Mouse (Mus musculus): ENCODE results near the gene Tex12. TPM values are rescaled to one million over a fixed set of nuclear protein-coding genes. Genes with fewer than 3 reads are reported as not detected.

Tex12 gene
- polyA plus RNA-seq, 1 experiment from 2014 or later: not detected

DNA sequence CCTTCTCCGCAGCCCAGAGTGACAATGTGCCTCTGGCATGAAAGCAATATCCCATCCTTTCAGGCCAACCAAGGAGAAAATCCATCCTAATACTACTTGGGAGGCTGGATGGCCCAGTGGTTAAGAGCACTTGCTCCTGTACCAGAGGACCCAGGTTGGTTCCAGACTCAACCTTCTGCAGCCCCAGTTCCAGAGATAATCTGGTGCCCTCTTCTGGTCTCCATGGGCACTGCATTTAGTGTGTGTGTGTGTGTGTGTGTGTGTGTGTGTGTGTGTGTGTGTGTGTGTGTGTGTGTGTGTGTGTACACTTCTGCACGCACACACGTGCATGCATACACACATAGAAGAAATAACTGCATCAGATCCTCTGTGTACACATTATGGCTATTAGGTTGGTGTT, 32.4 kb upstream of the Tex12 start:
- Histone ChIP-seq H3K4me3 (ENCODE audit: low read depth, low read length) (no peak overlapping the region), H3K9ac (ENCODE audit: low read length) (no peak overlapping the region), H3K4me1 (ENCODE audit: control insufficient read depth, insufficient read depth, low read length) (no peaks in the 10 kb centered on the region), H3K27me3 (ENCODE audit: control insufficient read depth, insufficient read depth, low read length) (no peaks in the 10 kb centered on the region), H3K4me2 (ENCODE audit: low read depth) (no peak overlapping the region), H3K36me3 (ENCODE audit: control insufficient read depth, insufficient read depth, low read length) (peaks cover 5% of the 10 kb centered on the region), H3K27ac (ENCODE audit: low read depth, low read length) (no peak overlapping the region), H3K9me3 (ENCODE audit: control insufficient read depth, low read length) (no peaks in the 10 kb centered on the region)
- ATAC-seq (ENCODE audit: insufficient read depth, low FRiP score, low TSS enrichment) (no peak), DNase-seq (ENCODE audit: low spot score) (peak; percentile 29)
- WGBS: 83% methylated on average over 3 of the region's 3 CpGs

DNA sequence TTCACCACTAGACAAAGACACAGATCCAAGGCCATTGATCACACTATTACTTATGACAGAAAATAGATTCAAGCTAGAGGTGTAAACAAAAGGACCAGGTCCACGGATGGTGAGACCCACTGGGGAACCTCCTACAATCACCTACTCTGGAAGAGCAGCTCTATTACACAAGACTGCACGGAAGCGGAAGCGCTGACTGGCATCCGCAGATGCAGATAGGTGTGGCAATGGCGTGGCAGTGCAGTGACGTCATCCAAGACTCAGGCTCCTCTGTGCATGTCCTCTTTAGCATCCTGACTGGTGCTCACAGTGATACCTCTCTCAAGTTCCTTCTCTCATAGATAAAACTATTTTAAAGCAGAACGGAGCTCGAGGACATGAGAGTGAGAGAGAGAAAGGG, 31.8 kb upstream of the Tex12 start:
- H3K4me2 ChIP-seq (ENCODE audit: low read depth): no peak overlapping the region
- H3K4me1 ChIP-seq (ENCODE audit: control insufficient read depth, insufficient read depth, low read length): no peaks in the 10 kb centered on the region
- peaks cover 3% of the 10 kb centered on the region for H3K36me3 ChIP-seq (ENCODE audit: control insufficient read depth, insufficient read depth, low read length)
- no peak for ATAC-seq (ENCODE audit: insufficient read depth, low FRiP score, low TSS enrichment)
- WGBS: 91% methylated on average over 9 of the region's 9 CpGs
- no peak overlapping the region for H3K4me3 ChIP-seq (ENCODE audit: low read depth, low read length)
- H3K9me3 ChIP-seq (ENCODE audit: control insufficient read depth, low read length): no peaks in the 10 kb centered on the region
- H3K27me3 ChIP-seq (ENCODE audit: control insufficient read depth, insufficient read depth, low read length): no peaks in the 10 kb centered on the region
- H3K27ac ChIP-seq (ENCODE audit: low read depth, low read length): no peak overlapping the region
- no peak overlapping the region for H3K9ac ChIP-seq (ENCODE audit: low read length)
- no peak for DNase-seq (ENCODE audit: low spot score)

DNA sequence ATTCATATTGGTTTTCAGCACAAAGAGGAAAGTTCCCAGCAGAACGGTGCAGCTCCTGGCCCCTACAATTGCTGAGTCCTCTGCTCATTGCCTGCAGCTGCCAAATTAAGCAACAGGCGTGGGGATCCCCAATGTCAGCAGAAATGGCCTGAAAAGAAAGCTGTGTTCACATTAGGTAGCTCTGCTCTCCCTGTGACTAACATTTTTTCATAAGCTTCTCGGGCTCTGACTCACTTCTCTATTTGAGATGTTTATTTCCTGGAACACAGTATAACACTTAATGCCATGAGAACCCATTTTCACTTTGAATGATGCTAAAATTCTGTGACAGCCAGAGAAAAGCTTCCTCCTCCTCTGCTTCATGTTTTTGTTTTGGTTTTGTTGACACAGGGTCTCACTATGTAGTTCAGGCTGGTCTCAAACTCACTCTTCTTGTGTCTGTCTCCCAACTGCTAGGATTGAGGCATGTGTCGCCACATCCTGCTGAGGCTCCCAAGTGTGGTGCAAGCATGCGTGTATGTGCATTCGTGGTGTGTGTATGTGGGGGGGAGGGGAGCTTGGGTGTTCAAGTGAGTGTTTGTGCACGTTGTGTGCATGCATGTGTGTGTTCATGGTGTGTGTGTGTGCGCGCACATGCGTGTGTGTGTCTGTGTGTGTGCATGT, 29.9 kb upstream of the Tex12 start:
- Histone ChIP-seq H3K9me3 (ENCODE audit: control insufficient read depth, low read length) (no peaks in the 10 kb centered on the region), H3K4me2 (ENCODE audit: low read depth) (no peak overlapping the region), H3K27ac (ENCODE audit: low read depth, low read length) (no peak overlapping the region), H3K4me1 (ENCODE audit: control insufficient read depth, insufficient read depth, low read length) (no peaks in the 10 kb centered on the region), H3K27me3 (ENCODE audit: control insufficient read depth, insufficient read depth, low read length) (no peaks in the 10 kb centered on the region), H3K36me3 (ENCODE audit: control insufficient read depth, insufficient read depth, low read length) (no peaks in the 10 kb centered on the region; the same call in 1 of the 2 replicates), H3K9ac (ENCODE audit: low read length) (no peak overlapping the region), H3K4me3 (ENCODE audit: low read depth, low read length) (no peak overlapping the region)
- DNase-seq (ENCODE audit: low spot score): no peak
- ATAC-seq (ENCODE audit: insufficient read depth, low FRiP score, low TSS enrichment): no peak
- 82% methylated on average over 10 of the region's 10 CpGs for WGBS

DNA sequence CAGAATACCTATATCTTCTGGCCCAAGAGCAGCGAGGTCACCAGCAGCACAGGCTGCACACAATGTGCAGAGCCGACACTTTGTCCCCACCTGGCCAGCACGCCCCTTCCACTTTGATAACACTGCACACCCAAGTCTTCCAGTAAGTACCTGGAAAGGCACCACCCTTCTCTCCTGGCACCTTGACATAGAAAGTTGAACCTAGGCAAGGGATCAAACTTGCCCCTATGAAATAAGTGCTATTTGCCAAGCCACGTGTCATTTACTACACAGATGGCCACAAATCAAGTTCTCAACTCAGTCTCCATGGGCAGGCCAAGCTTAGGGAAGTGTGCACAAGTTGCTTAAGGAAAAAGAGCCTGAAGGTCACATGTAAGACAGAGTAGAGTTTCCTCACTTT, 25.8 kb upstream of the Tex12 start:
- 73% methylated on average over 4 of the region's 4 CpGs for WGBS
- no peak for DNase-seq (ENCODE audit: low spot score)
- Histone ChIP-seq H3K9ac (ENCODE audit: low read length) (no peak overlapping the region), H3K27me3 (ENCODE audit: control insufficient read depth, insufficient read depth, low read length) (no peaks in the 10 kb centered on the region), H3K36me3 (ENCODE audit: control insufficient read depth, insufficient read depth, low read length) (no peaks in the 10 kb centered on the region), H3K4me1 (ENCODE audit: control insufficient read depth, insufficient read depth, low read length) (no peaks in the 10 kb centered on the region), H3K27ac (ENCODE audit: low read depth, low read length) (no peak overlapping the region), H3K4me3 (ENCODE audit: low read depth, low read length) (no peak overlapping the region), H3K9me3 (ENCODE audit: control insufficient read depth, low read length) (no peaks in the 10 kb centered on the region), H3K4me2 (ENCODE audit: low read depth) (no peak overlapping the region)
- no peak for ATAC-seq (ENCODE audit: insufficient read depth, low FRiP score, low TSS enrichment)

DNA sequence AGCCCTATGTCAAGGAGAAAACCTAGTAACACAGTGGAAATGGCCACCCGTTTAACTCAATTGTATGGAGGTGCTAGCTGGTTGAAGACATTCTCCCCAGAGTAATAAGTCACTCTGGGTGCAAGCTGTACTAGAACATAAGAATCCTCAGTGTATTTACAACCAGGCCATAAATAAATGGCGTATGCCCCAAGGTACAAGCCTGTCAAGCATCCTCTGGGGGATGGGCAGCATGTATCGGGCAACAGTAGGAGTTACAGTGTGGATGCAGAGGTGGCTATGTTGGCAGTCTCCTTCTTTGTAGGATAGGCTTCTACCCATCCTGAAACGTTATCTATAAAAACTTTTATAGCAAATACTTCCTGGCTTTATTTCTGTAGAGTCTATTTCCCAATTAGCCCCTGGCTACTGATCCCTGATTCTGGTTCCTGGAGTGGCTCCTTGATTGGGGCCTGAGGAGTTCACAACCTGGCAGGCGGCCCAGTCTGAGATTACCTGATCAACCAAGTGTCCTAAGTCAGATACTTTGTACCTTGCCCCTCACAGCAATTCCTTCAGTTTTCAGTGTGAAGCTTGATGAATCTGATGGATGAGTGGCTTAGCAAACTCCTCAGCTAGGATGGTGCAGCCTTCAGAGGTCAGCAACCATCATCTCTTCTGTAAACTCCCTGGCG, 24.2 kb upstream of the Tex12 start:
- Histone ChIP-seq H3K4me1 (ENCODE audit: control insufficient read depth, insufficient read depth, low read length) (no peaks in the 10 kb centered on the region), H3K4me2 (ENCODE audit: low read depth) (no peak overlapping the region), H3K27ac (ENCODE audit: low read depth, low read length) (no peak overlapping the region), H3K9ac (ENCODE audit: low read length) (no peak overlapping the region), H3K27me3 (ENCODE audit: control insufficient read depth, insufficient read depth, low read length) (no peaks in the 10 kb centered on the region), H3K36me3 (ENCODE audit: control insufficient read depth, insufficient read depth, low read length) (no peaks in the 10 kb centered on the region), H3K4me3 (ENCODE audit: low read depth, low read length) (no peak overlapping the region), H3K9me3 (ENCODE audit: control insufficient read depth, low read length) (no peaks in the 10 kb centered on the region)
- DNase-seq (ENCODE audit: low spot score): no peak
- 81% methylated on average over 6 of the region's 6 CpGs for WGBS
- ATAC-seq (ENCODE audit: insufficient read depth, low FRiP score, low TSS enrichment): no peak

DNA sequence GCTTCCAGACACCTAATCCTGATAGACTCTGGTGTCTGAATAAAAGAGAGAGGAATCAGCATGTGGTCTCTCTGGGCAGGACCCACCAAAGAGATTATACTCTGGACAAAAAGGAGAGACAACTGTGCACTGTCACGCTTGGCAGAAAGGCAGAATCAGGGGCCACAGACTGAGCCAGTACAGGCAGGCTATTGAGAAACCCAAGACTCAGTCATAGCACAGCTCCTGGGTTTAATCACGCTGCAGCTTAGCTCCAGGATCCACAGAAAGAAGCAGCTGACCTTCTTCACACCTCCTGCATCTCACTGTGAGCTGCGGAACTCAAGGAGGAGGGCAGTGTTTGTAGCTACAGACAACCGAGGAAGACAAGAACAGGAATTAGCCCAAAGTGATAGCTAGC, 19.2 kb upstream of the Tex12 start:
- Histone ChIP-seq H3K27me3 (ENCODE audit: control insufficient read depth, insufficient read depth, low read length) (no peaks in the 10 kb centered on the region), H3K4me1 (ENCODE audit: control insufficient read depth, insufficient read depth, low read length) (no peaks in the 10 kb centered on the region), H3K9me3 (ENCODE audit: control insufficient read depth, low read length) (no peaks in the 10 kb centered on the region), H3K9ac (ENCODE audit: low read length) (no peak overlapping the region), H3K36me3 (ENCODE audit: control insufficient read depth, insufficient read depth, low read length) (no peaks in the 10 kb centered on the region), H3K4me3 (ENCODE audit: low read depth, low read length) (no peak overlapping the region), H3K27ac (ENCODE audit: low read depth, low read length) (no peak overlapping the region), H3K4me2 (ENCODE audit: low read depth) (no peak overlapping the region)
- ATAC-seq (ENCODE audit: insufficient read depth, low FRiP score, low TSS enrichment) (no peak), DNase-seq (ENCODE audit: low spot score) (no peak)
- WGBS: 47% methylated on average over 4 of the region's 4 CpGs

DNA sequence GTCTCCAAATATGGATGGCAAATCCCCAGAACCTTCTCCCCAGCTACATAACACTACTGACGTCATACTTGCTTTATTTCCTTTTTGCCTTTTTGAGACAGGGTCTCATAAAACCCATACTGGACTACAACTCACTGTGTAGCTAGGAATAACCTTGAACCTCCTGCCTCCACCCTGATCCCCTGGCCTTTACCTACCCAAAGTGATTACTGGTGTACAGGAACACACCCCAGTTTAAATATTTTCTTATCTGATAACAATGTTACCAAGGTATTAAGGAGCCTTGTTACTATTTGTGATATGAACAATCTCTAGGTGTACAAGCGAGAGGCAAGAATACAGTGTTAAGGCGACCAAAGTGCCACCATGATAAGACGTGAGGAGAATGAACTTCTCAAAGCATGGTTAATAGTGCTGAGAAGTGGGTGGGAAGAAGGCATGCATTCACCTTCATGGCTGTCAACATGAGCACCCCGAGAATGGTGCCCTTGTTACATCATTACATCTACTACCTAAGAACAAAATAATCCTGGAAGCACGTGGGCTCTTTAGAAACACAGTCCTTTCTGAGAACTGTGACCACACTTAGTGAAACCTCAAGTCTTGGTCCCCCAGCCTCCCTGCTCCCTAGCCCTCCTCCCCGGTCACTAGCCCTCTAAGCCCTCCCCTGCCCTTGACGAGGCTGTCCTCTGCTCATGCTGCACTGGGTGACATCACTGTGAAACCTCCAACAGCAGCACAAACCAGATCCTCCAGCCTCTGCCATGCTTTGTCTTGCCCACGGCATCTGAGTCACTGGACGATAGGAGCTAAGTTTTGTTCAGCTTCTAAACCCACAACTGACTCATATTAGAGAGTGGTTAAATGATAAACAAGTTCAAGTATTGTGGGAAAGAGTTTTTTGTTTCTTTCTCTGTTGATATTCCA, 8.7 kb upstream of the Tex12 start:
- Histone ChIP-seq H3K27ac (ENCODE audit: low read depth, low read length) (no peak overlapping the region), H3K4me2 (ENCODE audit: low read depth) (no peak overlapping the region), H3K9ac (ENCODE audit: low read length) (no peak overlapping the region), H3K27me3 (ENCODE audit: control insufficient read depth, insufficient read depth, low read length) (no peaks in the 10 kb centered on the region), H3K9me3 (ENCODE audit: control insufficient read depth, low read length) (no peaks in the 10 kb centered on the region), H3K4me3 (ENCODE audit: low read depth, low read length) (no peak overlapping the region), H3K4me1 (ENCODE audit: control insufficient read depth, insufficient read depth, low read length) (no peaks in the 10 kb centered on the region), H3K36me3 (ENCODE audit: control insufficient read depth, insufficient read depth, low read length) (no peaks in the 10 kb centered on the region)
- ATAC-seq (ENCODE audit: insufficient read depth, low FRiP score, low TSS enrichment) (no peak), DNase-seq (ENCODE audit: low spot score) (no peak)
- WGBS: 79% methylated on average over 10 of the region's 10 CpGs

DNA sequence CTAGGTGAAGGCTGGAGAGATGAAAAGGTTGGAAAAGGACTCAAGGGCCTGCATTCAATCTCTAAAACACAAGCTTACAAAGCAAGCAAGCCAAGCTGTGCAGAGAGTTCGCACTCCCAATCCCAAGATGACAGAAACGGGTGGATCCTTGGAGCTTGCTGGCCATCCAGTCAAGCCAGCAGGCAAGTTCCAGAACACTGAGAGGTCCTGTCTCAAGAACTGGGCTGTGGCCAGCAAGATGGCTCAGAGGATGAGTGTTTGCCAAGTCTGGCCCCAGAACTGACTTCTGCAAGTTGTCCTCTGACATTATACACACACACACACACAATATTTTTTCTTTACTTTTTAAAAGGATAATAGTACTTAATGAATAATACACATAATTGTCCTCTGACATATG, 6.8 kb upstream of the Tex12 start:
- Histone ChIP-seq H3K27me3 (ENCODE audit: control insufficient read depth, insufficient read depth, low read length) (no peaks in the 10 kb centered on the region), H3K4me3 (ENCODE audit: low read depth, low read length) (no peak overlapping the region), H3K9ac (ENCODE audit: low read length) (no peak overlapping the region), H3K9me3 (ENCODE audit: control insufficient read depth, low read length) (no peaks in the 10 kb centered on the region), H3K36me3 (ENCODE audit: control insufficient read depth, insufficient read depth, low read length) (no peaks in the 10 kb centered on the region), H3K4me1 (ENCODE audit: control insufficient read depth, insufficient read depth, low read length) (no peaks in the 10 kb centered on the region), H3K27ac (ENCODE audit: low read depth, low read length) (no peak overlapping the region), H3K4me2 (ENCODE audit: low read depth) (no peak overlapping the region)
- WGBS: 89% methylated on average over 2 of the region's 2 CpGs
- ATAC-seq (ENCODE audit: insufficient read depth, low FRiP score, low TSS enrichment): no peak
- DNase-seq (ENCODE audit: low spot score): no peak
